Mouse (Mus musculus): ENCODE results near the gene Gramd1c. TPM values are rescaled to one million over a fixed set of nuclear protein-coding genes. Genes with fewer than 3 reads are reported as not detected.

Gramd1c gene
- polyA plus RNA-seq (2012; rRNA removed) = 2.1 and 2.9 TPM in 2 replicates

DNA sequence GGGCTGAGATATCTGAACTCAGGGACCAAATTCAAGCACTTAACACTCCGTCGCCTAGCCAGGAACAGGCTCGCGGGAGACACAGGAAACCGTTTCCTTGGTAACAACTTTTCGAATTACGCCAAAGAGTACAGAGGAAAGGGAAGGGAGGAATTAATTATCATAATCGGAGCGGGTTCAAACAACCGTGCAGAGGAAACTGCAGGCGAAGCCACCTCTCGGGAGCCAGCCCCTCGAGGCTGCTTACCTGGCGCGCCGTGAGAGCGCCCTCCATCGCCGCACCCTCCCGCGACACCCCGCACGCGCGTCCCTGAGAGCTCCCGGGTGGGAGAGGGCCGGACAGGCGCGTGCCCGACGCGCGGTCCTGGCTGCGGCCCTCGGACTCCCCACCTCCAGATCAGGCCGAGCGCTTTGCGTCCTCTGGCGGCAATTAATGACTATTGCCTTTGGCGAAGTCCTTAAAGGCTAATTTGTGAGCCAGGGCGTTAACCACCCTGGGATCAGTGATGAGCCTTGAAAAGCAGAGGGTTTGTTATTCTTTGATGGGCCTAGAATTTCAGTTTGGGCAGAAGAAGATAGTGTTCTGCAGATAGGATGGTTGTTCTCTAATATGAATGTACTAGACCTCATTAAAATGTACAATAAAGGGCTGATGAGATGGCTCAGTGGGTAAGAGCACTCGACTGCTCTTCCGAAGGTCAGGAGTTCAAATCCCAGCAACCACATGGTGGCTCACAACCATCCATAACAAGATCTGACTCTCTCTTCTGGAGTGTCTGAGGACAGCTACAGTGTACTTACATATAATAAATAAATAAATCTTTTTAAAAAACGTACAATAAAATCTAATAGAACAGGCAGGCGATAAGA, at the start of gene Gramd1c:
Gene Gramd1c, minus strand, starts transcription at position 321 of the 870 bp plus-strand sequence.

DNA sequence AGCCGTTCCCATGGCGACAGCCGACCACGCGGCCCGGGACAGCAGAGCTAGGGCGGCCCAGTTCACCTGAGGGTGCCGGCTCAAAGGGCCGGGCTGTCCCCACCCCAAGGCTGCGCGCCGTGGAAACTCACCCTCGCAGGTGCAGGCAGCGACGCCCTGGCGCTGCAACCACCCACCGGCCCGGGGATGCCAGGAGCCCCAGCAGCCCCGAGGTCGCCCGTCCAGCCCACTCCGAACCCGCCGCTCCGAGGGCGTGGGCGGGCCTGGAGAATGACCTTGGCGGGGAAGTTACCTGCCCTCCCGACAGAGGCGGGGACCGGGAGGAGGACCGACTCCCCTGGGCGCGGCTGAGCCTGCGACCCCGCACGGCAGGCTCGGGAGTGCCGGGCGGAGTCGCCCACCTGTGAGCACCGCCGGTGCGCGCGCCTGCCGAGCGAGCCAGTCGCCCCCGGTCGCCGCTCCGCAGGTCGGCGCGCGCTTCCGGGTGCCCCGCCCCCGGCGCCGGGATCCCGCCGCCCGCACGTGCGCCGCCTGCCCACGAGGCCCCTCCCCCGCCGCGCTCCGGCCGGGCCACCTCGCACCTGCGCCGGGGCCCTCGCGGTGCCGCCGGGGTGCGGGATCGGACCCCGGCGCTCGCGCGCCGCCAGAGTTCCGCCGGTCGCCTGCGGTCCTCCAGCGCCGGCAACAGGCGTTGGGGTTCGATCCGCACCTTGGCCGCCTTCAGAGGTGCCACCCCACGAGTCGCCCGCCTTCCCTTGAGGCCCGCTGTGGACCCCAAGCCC, 83.6 kb downstream of the Gramd1c start, which contains the start of gene Zdhhc23:
Gene Zdhhc23, minus strand, starts transcription at position 464 of the 782 bp plus-strand sequence.

Other genes with a start within 250 kb of the Gramd1c start
- gene Ccdc191, start 173.5 kb downstream of the Gramd1c start, polyA plus RNA-seq (2012; rRNA removed) = 1.6 and 2.9 TPM in 2 replicates
- gene Qtrt2, start 136.5 kb downstream of the Gramd1c start, polyA plus RNA-seq (2012; rRNA removed) = 42.7 and 50.6 TPM in 2 replicates
- gene Zdhhc23, start 83.6 kb downstream of the Gramd1c start, polyA plus RNA-seq (2012; rRNA removed) = 8.9 and 9.7 TPM in 2 replicates
- 124 and 134 TPM in 2 replicates for gene Atp6v1a, start 76.4 kb upstream of the Gramd1c start, polyA plus RNA-seq (2012; rRNA removed)
- gene Naa50, start 76.5 kb upstream of the Gramd1c start, polyA plus RNA-seq (2012; rRNA removed) = 21.7 and 24.6 TPM in 2 replicates
- 8.6 and 9.0 TPM in 2 replicates for gene Usf3, start 109.9 kb upstream of the Gramd1c start, polyA plus RNA-seq (2012; rRNA removed)